Mouse (Mus musculus): ENCODE measurements at regions not wholly inside any gene's neighbourhood (a gene's known extent, or its start where the extent isn't known, plus 50 kb on each side); places are given as distances from the start of the nearest gene placed in this dataset.

DNA sequence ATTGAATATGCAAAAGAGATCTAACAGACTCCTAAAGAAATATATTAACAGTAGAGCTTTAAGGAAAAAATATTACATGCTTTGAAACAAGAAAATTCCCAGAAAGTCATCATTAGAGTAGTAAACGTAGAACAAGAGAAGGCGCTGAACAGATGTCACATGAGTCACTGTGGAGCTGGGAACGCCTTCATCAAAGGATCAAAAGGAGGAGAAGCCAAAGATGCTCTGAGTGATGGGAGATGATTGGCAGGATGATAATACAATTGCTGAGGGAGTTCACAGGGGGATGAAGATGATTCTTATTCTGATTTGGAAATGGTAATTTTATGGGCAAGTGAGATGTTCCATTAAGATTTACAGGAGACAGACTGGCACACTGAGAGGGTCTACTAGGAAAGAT, 417.1 kb upstream of the Syt1 start:
- no peaks in the 10 kb centered on the region for H3K36me3 ChIP-seq (ENCODE audit: control insufficient read depth in 1 of 2, insufficient read depth in 2 of 2, low read length in 2 of 2)
- no peaks in the 10 kb centered on the region for H3K4me1 ChIP-seq (ENCODE audit: control insufficient read depth in 1 of 2, insufficient read depth in 2 of 2, low read length in 2 of 2)
- no peak for DNase-seq (ENCODE audit: low read depth, low spot score)
- no peak overlapping the region for H3K27ac ChIP-seq (ENCODE audit: control insufficient read depth, low read depth, low read length)
- no peaks in the 10 kb centered on the region for H3K9me3 ChIP-seq (replicated peaks; ENCODE audit: insufficient read depth, low read length)
- no peak overlapping the region for H3K9ac ChIP-seq (ENCODE audit: control insufficient read depth, low read depth, low read length, poor library complexity, severe bottlenecking)
- H3K27me3 ChIP-seq (ENCODE audit: control insufficient read depth in 1 of 2, insufficient read depth in 2 of 2, low read length in 2 of 2): no peaks in the 10 kb centered on the region
- no peaks in the 10 kb centered on the region for H3K79me2 ChIP-seq (ENCODE audit: control insufficient read depth, insufficient read depth, low read length, poor library complexity)
- TF ChIP-seq MAX (IDR thresholded peaks at IDR 0.05; ENCODE audit: low read length): no peak
- no peak overlapping the region for H3K4me3 ChIP-seq (ENCODE audit: control insufficient read depth in 1 of 2, insufficient read depth in 1 of 2, low read depth in 2 of 2, low read length in 2 of 2)

DNA sequence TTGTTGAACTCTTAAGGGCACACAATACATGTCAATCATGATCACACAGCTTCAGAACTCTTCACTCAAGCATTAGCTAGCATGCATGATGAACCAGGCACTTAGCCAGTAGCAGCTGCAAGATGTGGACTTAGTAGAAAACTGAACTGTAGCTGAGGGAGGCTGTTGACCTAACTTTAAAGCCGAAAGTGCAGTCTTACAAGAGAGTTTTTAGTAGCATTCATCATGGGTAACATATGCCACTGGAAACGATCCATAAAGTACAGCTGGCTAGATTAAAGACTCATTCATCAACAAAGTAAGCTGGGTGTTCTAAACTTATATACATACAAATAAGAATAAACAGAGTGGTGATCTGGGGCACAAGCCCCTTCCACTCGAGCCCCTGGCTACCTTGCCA, 396.2 kb upstream of the Syt1 start:
- H3K9me3 ChIP-seq (replicated peaks; ENCODE audit: insufficient read depth, low read length): no peaks in the 10 kb centered on the region
- DNase-seq (ENCODE audit: low read depth, low spot score): no peak
- no peaks in the 10 kb centered on the region for H3K27me3 ChIP-seq (ENCODE audit: control insufficient read depth in 1 of 2, insufficient read depth in 2 of 2, low read length in 2 of 2)
- no peaks in the 10 kb centered on the region for H3K36me3 ChIP-seq (ENCODE audit: control insufficient read depth in 1 of 2, insufficient read depth in 2 of 2, low read length in 2 of 2)
- H3K4me1 ChIP-seq (ENCODE audit: control insufficient read depth in 1 of 2, insufficient read depth in 2 of 2, low read length in 2 of 2): no peaks in the 10 kb centered on the region
- TF ChIP-seq USF1 (IDR thresholded peaks at IDR 0.05; ENCODE audit: low read depth, low read length) (no peak), POLR2AphosphoS2 (IDR thresholded peaks at IDR 0.05; ENCODE audit: low read length) (no peak), CTCF (IDR thresholded peaks at IDR 0.05 in 2 of 3, conservative IDR thresholded peaks at IDR 0.05 in 1 of 3; ENCODE audit: control insufficient read depth in 1 of 3, insufficient read depth in 1 of 3, low read depth in 2 of 3, low read length in 3 of 3, poor library complexity in 1 of 3, severe bottlenecking in 1 of 3) (no peak), TCF12 (IDR thresholded peaks at IDR 0.05; ENCODE audit: low read depth, low read length) (no peak)
- H3K9ac ChIP-seq (ENCODE audit: control insufficient read depth, low read depth, low read length, poor library complexity, severe bottlenecking): no peak overlapping the region
- H3K4me3 ChIP-seq (ENCODE audit: control insufficient read depth in 1 of 2, insufficient read depth in 1 of 2, low read depth in 2 of 2, low read length in 2 of 2): no peak overlapping the region
- H3K79me2 ChIP-seq (ENCODE audit: control insufficient read depth, insufficient read depth, low read length, poor library complexity): no peaks in the 10 kb centered on the region
- no peak overlapping the region for H3K27ac ChIP-seq (ENCODE audit: control insufficient read depth, low read depth, low read length)

- Histone ChIP-seq H3K4me3 (ENCODE audit: control insufficient read depth in 1 of 2, insufficient read depth in 1 of 2, low read depth in 2 of 2, low read length in 2 of 2) (no peak overlapping the region), H3K9ac (ENCODE audit: control insufficient read depth, low read depth, low read length, poor library complexity, severe bottlenecking) (no peak overlapping the region), H3K4me1 (ENCODE audit: control insufficient read depth in 1 of 2, insufficient read depth in 2 of 2, low read length in 2 of 2) (no peaks in the 10 kb centered on the region), H3K79me2 (ENCODE audit: control insufficient read depth, insufficient read depth, low read length, poor library complexity) (no peaks in the 10 kb centered on the region), H3K27me3 (ENCODE audit: control insufficient read depth in 1 of 2, insufficient read depth in 2 of 2, low read length in 2 of 2) (no peaks in the 10 kb centered on the region), H3K36me3 (ENCODE audit: control insufficient read depth in 1 of 2, insufficient read depth in 2 of 2, low read length in 2 of 2) (no peaks in the 10 kb centered on the region), H3K27ac (ENCODE audit: control insufficient read depth, low read depth, low read length) (no peak overlapping the region), H3K9me3 (replicated peaks; ENCODE audit: insufficient read depth, low read length) (no peaks in the 10 kb centered on the region)
- no peak for TF ChIP-seq GABPA (IDR thresholded peaks at IDR 0.05; ENCODE audit: low read depth, low read length)
- TF ChIP-seq USF2 (IDR thresholded peaks at IDR 0.05; ENCODE audit: borderline replicate concordance in 1 of 2, insufficient read depth in 1 of 2, low read depth in 1 of 2, low read length in 2 of 2): no peak
- TF ChIP-seq CHD2 (IDR thresholded peaks at IDR 0.05; ENCODE audit: low read length): no peak
- no peak for DNase-seq (ENCODE audit: low read depth, low spot score)
Observed at GRCm38 (mm10) chr10:109405116-109405685, 394.4 kb upstream of the Syt1 start.

DNA sequence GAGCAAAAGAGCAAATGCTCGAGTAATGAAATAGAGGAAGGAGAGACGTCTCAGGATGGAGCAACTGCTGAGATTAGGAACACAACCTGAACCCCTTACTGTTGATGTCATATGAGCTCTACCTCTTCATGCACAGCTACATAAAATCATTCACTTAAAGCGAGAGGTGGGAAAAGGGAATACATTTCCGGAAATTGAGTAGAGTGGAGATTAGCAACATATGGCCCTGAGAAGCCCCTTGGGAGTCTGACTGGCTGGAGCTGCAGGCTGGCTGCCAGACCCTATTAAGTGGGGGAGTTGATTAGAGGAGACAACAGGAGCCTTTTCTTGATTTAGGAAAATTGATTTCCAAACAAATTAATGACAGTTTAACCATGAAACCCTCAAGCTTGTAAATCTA, 373.0 kb upstream of the Syt1 start:
- no peak overlapping the region for H3K27ac ChIP-seq (ENCODE audit: control insufficient read depth, low read depth, low read length)
- no peaks in the 10 kb centered on the region for H3K27me3 ChIP-seq (ENCODE audit: control insufficient read depth in 1 of 2, insufficient read depth in 2 of 2, low read length in 2 of 2)
- no peaks in the 10 kb centered on the region for H3K9me3 ChIP-seq (replicated peaks; ENCODE audit: insufficient read depth, low read length)
- no peak for TF ChIP-seq BHLHE40 (IDR thresholded peaks at IDR 0.05; ENCODE audit: borderline replicate concordance, low read depth, low read length)
- no peak for TF ChIP-seq USF1 (IDR thresholded peaks at IDR 0.05; ENCODE audit: low read depth, low read length)
- no peak for TF ChIP-seq MAZ (IDR thresholded peaks at IDR 0.05; ENCODE audit: low read depth, low read length)
- no peak for TF ChIP-seq ZC3H11A (IDR thresholded peaks at IDR 0.05; ENCODE audit: low read depth, low read length)
- no peak for TF ChIP-seq USF2 (IDR thresholded peaks at IDR 0.05; ENCODE audit: borderline replicate concordance in 1 of 2, insufficient read depth in 1 of 2, low read depth in 1 of 2, low read length in 2 of 2)
- no peak for TF ChIP-seq CHD1 (IDR thresholded peaks at IDR 0.05; ENCODE audit: low read depth, low read length)
- no peak for TF ChIP-seq ZMIZ1 (IDR thresholded peaks at IDR 0.05; ENCODE audit: low read depth, low read length)
- no peak for TF ChIP-seq E2F4 (IDR thresholded peaks at IDR 0.05; ENCODE audit: borderline replicate concordance, low read depth, low read length)
- TF ChIP-seq SIN3A (IDR thresholded peaks at IDR 0.05; ENCODE audit: low read length): no peak
- no peak for TF ChIP-seq SMC3 (IDR thresholded peaks at IDR 0.05; ENCODE audit: low read depth, low read length)
- H3K9ac ChIP-seq (ENCODE audit: control insufficient read depth, low read depth, low read length, poor library complexity, severe bottlenecking): no peak overlapping the region
- H3K4me3 ChIP-seq (ENCODE audit: control insufficient read depth in 1 of 2, insufficient read depth in 1 of 2, low read depth in 2 of 2, low read length in 2 of 2): no peak overlapping the region
- DNase-seq (ENCODE audit: low read depth, low spot score): no peak
- H3K4me1 ChIP-seq (ENCODE audit: control insufficient read depth in 1 of 2, insufficient read depth in 2 of 2, low read length in 2 of 2): no peaks in the 10 kb centered on the region
- no peaks in the 10 kb centered on the region for H3K36me3 ChIP-seq (ENCODE audit: control insufficient read depth in 1 of 2, insufficient read depth in 2 of 2, low read length in 2 of 2)
- H3K79me2 ChIP-seq (ENCODE audit: control insufficient read depth, insufficient read depth, low read length, poor library complexity): no peaks in the 10 kb centered on the region

Measured in MEL (cell line).